Mouse (Mus musculus) embryonic facial prominence, embryonic 15.5 days (tissue): Measurements from ENCODE around the gene Cnga2. TPM values are rescaled to one million over a fixed set of nuclear protein-coding genes. Genes with fewer than 3 reads are reported as not detected.

Experiments
- ATAC-seq: fragments of 200-750 bp; cut with Nextera tagmentation; 2 replicates; pipeline ENCODE4 v1.8.0; 2017; ENCODE audit warnings: low read depth, moderate TSS enrichment; ENCODE audit not compliant: insufficient number of reproducible peaks, low FRiP score, low TSS enrichment
- H3K27ac ChIP-seq: fragments of 300-500 bp; sonication (generic); replicated peaks from 2 replicates; pipeline ENCODE4 v1.5.1; 2015; ENCODE audit warnings: mild to moderate bottlenecking, inconsistent platforms
- H3K27me3 ChIP-seq: fragments of 300-500 bp; sonication (generic); 2 replicates; pipeline ENCODE4 v1.6.1; 2015; ENCODE audit warnings: inconsistent platforms
- H3K36me3 ChIP-seq: fragments of 300-500 bp; sonication (generic); 2 replicates; pipeline ENCODE4 v1.6.1; 2015; ENCODE audit warnings: mild to moderate bottlenecking, inconsistent platforms
- H3K4me1 ChIP-seq: fragments of 300-500 bp; sonication (generic); 2 replicates; pipeline ENCODE4 v1.6.1; 2015; ENCODE audit warnings: inconsistent platforms
- H3K4me2 ChIP-seq: fragments of 300-500 bp; sonication (generic); replicated peaks from 2 replicates; pipeline ENCODE4 v1.6.1; 2015; ENCODE audit warnings: mild to moderate bottlenecking, inconsistent platforms
- H3K4me3 ChIP-seq: fragments of 300-500 bp; sonication (generic); replicated peaks from 2 replicates; pipeline ENCODE4 v1.5.1; 2015; ENCODE audit warnings: mild to moderate bottlenecking, inconsistent platforms
- H3K9ac ChIP-seq: fragments of 300-500 bp; sonication (generic); 2 replicates; pipeline ENCODE4 v1.6.1; 2015; ENCODE audit warnings: inconsistent platforms
- H3K9me3 ChIP-seq: fragments of 300-500 bp; sonication (generic); replicated peaks from 2 replicates; pipeline ENCODE4 v1.6.1; 2016; ENCODE audit warnings: inconsistent platforms
- WGBS: fragments of 180-500 bp; shearing (Covaris S2); methylation state at CpG from one replicate; pipeline ENCODE4 v1.1.7; 2015; 5-methylcytosine and 5-hydroxymethylcytosine counted together
- polyA plus RNA-seq: library from polyadenylated mRNA; unstranded; fragments of >200 nt; fragmentation: Nextera tagmentation; extraction: Ambion mirVana; gene quantifications from 2 replicates; pipeline ENCODE4 v1.2.1, GENCODE M21; 2015

The Cnga2 gene
- polyA plus RNA-seq, 1 experiment from 2014 or later: 4.2 TPM

GRCm38 (mm10) chrX:71981322-71981721 lies 10.3 kb upstream of the Cnga2 start:
- H3K9ac ChIP-seq: no peak overlapping the region
- H3K4me3 ChIP-seq: no peak overlapping the region
- no peaks in the 10 kb centered on the region for H3K9me3 ChIP-seq
- H3K27me3 ChIP-seq: no peaks in the 10 kb centered on the region
- ATAC-seq: no peak
- no peak overlapping the region for H3K27ac ChIP-seq
- no peaks in the 10 kb centered on the region for H3K36me3 ChIP-seq
- H3K4me1 ChIP-seq: no peaks in the 10 kb centered on the region
- H3K4me2 ChIP-seq: no peak overlapping the region
- 67% methylated on average over 2 of the region's 2 CpGs for WGBS

- WGBS: 66% methylated on average over 2 of the region's 2 CpGs
- H3K27me3 ChIP-seq: no peaks in the 10 kb centered on the region
- no peak for ATAC-seq
- no peaks in the 10 kb centered on the region for H3K36me3 ChIP-seq
- H3K9ac ChIP-seq: no peak overlapping the region
- H3K4me3 ChIP-seq: no peak overlapping the region
- no peak overlapping the region for H3K4me2 ChIP-seq
- no peak overlapping the region for H3K27ac ChIP-seq
- H3K4me1 ChIP-seq: no peaks in the 10 kb centered on the region
- no peaks in the 10 kb centered on the region for H3K9me3 ChIP-seq
Measured at GRCm38 (mm10) chrX:71983205-71983604, 8.4 kb upstream of the Cnga2 start.

GRCm38 (mm10) chrX:71983775-71984174 lies 7.9 kb upstream of the Cnga2 start:
- 69% methylated on average over 1 of the region's 1 CpGs for WGBS
- Histone ChIP-seq H3K4me3 (no peak overlapping the region), H3K4me1 (no peaks in the 10 kb centered on the region), H3K27me3 (no peaks in the 10 kb centered on the region), H3K27ac (no peak overlapping the region), H3K36me3 (no peaks in the 10 kb centered on the region), H3K4me2 (no peak overlapping the region), H3K9ac (no peak overlapping the region), H3K9me3 (no peaks in the 10 kb centered on the region)
- no peak for ATAC-seq

GRCm38 (mm10) chrX:71995972-71996371 lies 4.3 kb downstream of the Cnga2 start:
- Histone ChIP-seq H3K4me1 (no peaks in the 10 kb centered on the region), H3K36me3 (no peaks in the 10 kb centered on the region), H3K9me3 (no peaks in the 10 kb centered on the region), H3K4me2 (no peak overlapping the region), H3K9ac (no peak overlapping the region), H3K27me3 (0 out of 2 replicates have a peak, but pooled peaks cover 3% of the 10 kb centered on the region), H3K4me3 (no peak overlapping the region), H3K27ac (no peak overlapping the region)
- no peak for ATAC-seq
- WGBS: 54% methylated on average over 1 of the region's 1 CpGs

GRCm38 (mm10) chrX:72009930-72010329 lies 18.3 kb downstream of the Cnga2 start:
- no peak overlapping the region for H3K9ac ChIP-seq
- H3K4me1 ChIP-seq: no peaks in the 10 kb centered on the region
- no peaks in the 10 kb centered on the region for H3K27me3 ChIP-seq
- H3K36me3 ChIP-seq: no peaks in the 10 kb centered on the region
- H3K4me3 ChIP-seq: no peak overlapping the region
- no peak overlapping the region for H3K4me2 ChIP-seq
- H3K9me3 ChIP-seq: no peaks in the 10 kb centered on the region
- no peak overlapping the region for H3K27ac ChIP-seq
- no peak for ATAC-seq

- WGBS: 54% methylated on average over 9 of the region's 9 CpGs
- Histone ChIP-seq H3K9me3 (no peaks in the 10 kb centered on the region), H3K4me3 (no peak overlapping the region), H3K4me1 (no peaks in the 10 kb centered on the region), H3K4me2 (no peak overlapping the region), H3K27ac (peak overlapping the region; percentile 48), H3K36me3 (no peaks in the 10 kb centered on the region), H3K27me3 (no peaks in the 10 kb centered on the region), H3K9ac (no peak overlapping the region)
- 0 out of 2 replicates have a peak, but pooled peaks have one; percentile 15 for ATAC-seq
Measured at GRCm38 (mm10) chrX:72012236-72012635, 20.6 kb downstream of the Cnga2 start.

- no peaks in the 10 kb centered on the region for H3K4me1 ChIP-seq
- ATAC-seq: no peak
- H3K36me3 ChIP-seq: no peaks in the 10 kb centered on the region
- no peak overlapping the region for H3K4me3 ChIP-seq
- no peak overlapping the region for H3K27ac ChIP-seq
- H3K27me3 ChIP-seq: no peaks in the 10 kb centered on the region
- H3K4me2 ChIP-seq: no peak overlapping the region
- WGBS: 29% methylated on average over 3 of the region's 3 CpGs
- H3K9me3 ChIP-seq: no peaks in the 10 kb centered on the region
- no peak overlapping the region for H3K9ac ChIP-seq
Measured at GRCm38 (mm10) chrX:72012804-72013203, 21.2 kb downstream of the Cnga2 start.

GRCm38 (mm10) chrX:72022241-72022640 lies 30.6 kb downstream of the Cnga2 start:
- no peak overlapping the region for H3K4me2 ChIP-seq
- no peak for ATAC-seq
- WGBS: 66% methylated on average over 1 of the region's 1 CpGs
- H3K27me3 ChIP-seq: no peaks in the 10 kb centered on the region
- no peaks in the 10 kb centered on the region for H3K4me1 ChIP-seq
- no peaks in the 10 kb centered on the region for H3K9me3 ChIP-seq
- H3K9ac ChIP-seq: no peak overlapping the region
- no peak overlapping the region for H3K27ac ChIP-seq
- H3K36me3 ChIP-seq: no peaks in the 10 kb centered on the region
- no peak overlapping the region for H3K4me3 ChIP-seq

GRCm38 (mm10) chrX:72022750-72023398 lies 31.2 kb downstream of the Cnga2 start:
- Histone ChIP-seq H3K4me3 (no peak overlapping the region), H3K9me3 (no peaks in the 10 kb centered on the region), H3K9ac (no peak overlapping the region), H3K4me1 (no peaks in the 10 kb centered on the region), H3K27me3 (no peaks in the 10 kb centered on the region), H3K36me3 (no peaks in the 10 kb centered on the region), H3K27ac (no peak overlapping the region), H3K4me2 (no peak overlapping the region)
- ATAC-seq: no peak
- WGBS: 38% methylated on average over 10 of the region's 10 CpGs

GRCm38 (mm10) chrX:72023542-72023941 lies 31.9 kb downstream of the Cnga2 start:
- Histone ChIP-seq H3K4me2 (no peak overlapping the region), H3K36me3 (no peaks in the 10 kb centered on the region), H3K4me1 (no peaks in the 10 kb centered on the region), H3K27me3 (no peaks in the 10 kb centered on the region), H3K9ac (no peak overlapping the region), H3K4me3 (no peak overlapping the region), H3K27ac (no peak overlapping the region), H3K9me3 (no peaks in the 10 kb centered on the region)
- no peak for ATAC-seq
- 65% methylated on average over 3 of the region's 3 CpGs for WGBS

GRCm38 (mm10) chrX:72044056-72044455 lies 52.4 kb downstream of the Cnga2 start:
- WGBS: 70% methylated on average over 3 of the region's 3 CpGs
- Histone ChIP-seq H3K4me1 (no peaks in the 10 kb centered on the region), H3K9me3 (no peaks in the 10 kb centered on the region), H3K4me2 (no peak overlapping the region), H3K4me3 (no peak overlapping the region), H3K9ac (no peak overlapping the region), H3K27ac (no peak overlapping the region), H3K36me3 (no peaks in the 10 kb centered on the region), H3K27me3 (no peaks in the 10 kb centered on the region)
- ATAC-seq: no peak

- no peak for ATAC-seq
- H3K36me3 ChIP-seq: no peaks in the 10 kb centered on the region
- H3K4me3 ChIP-seq: no peak overlapping the region
- no peaks in the 10 kb centered on the region for H3K27me3 ChIP-seq
- WGBS: 80% methylated on average over 2 of the region's 2 CpGs
- no peak overlapping the region for H3K4me2 ChIP-seq
- H3K9me3 ChIP-seq: no peaks in the 10 kb centered on the region
- no peaks in the 10 kb centered on the region for H3K4me1 ChIP-seq
- no peak overlapping the region for H3K27ac ChIP-seq
- H3K9ac ChIP-seq: no peak overlapping the region
Measured at GRCm38 (mm10) chrX:72047918-72048317, 56.3 kb downstream of the Cnga2 start.
